Mouse (Mus musculus) layer of hippocampus, adult 9-11 months (tissue): ENCODE data around the gene Nek8.

ENCODE experiments used
- DNase-seq: peaks from one replicate; pipeline ENCODE4 v3.0.0; 2022

The Nek8 gene

GRCm38 (mm10) chr11:78165761-78166109 is 10.7 kb downstream of the Nek8 start:
- DNase-seq = no peak

- DNase-seq = no peak
These were observed 11.3 kb downstream of the Nek8 start, which contains the start of gene Traf4 for GRCm38 (mm10) chr11:78164924-78165760. Traf4 (minus strand) TSS chr11:78165589.

- DNase-seq = no peak
These were observed 11.9 kb downstream of the Nek8 start for GRCm38 (mm10) chr11:78164604-78164923.

DNA sequence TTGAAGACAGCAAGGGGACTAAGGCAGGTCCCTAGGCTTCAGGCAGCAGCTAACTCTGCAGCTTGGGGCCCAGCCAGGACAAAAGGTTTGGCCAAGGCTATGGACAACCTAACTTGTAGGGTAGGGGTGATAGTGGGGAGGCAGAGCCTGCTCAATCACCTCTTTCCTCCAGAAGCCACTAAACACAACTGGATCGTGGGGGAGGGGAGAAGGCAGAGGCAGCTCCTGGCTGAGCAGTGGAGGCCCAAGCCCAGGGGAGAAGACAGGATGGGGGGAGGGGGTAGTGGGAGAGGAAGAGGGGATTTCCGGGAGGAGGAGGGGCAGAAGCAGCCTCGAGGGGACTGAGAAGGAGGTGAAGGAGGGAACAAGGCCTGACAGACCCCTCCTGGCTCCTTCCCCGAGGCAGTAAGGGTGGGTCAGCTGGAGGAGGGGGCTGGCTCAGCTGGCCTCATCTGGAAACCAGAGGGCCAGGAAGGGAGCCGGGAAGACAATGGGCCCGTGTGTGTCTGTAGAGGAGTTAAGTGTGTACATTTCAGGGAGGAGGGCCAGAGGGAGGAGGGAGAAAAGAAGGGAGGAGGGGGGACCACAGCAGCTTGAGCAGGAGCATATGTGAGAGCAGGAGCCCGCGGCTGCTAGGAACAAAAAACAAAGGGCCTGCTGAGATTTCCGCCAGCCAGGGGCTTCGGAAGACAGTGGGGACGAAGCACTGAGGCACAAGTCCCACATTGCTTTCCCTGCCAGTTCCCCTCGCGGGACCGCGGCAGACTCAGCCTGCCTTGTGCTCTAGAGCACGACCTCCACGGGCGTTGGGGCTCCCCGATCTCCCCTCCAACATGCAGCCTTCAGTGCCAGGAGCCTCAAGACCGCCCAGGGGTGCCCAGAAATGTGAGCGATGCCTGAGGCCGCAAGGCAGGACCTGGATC is 12.5 kb downstream of the Nek8 start:
- DNase-seq = no peak

DNA sequence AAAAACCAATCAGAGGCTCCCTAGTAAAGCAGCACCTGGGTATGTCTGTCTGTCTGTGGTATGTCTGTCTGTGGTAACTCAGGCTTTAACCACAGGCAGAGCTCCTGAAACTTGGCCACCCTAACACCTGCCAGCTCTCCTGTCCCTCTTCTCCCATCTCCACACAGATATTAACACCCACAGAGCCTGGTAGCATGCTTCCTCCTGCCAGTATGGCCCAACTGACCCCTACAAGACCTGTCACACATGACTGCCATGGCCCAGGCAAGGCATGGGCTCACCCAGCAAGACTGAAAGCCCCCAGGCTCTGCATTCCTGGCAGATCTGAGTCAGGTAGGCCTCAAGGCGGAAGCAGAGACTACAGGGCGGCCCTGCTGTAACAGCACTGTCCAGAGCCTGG is 13.4 kb downstream of the Nek8 start:
- DNase-seq = no peak

- DNase-seq = no peak
These were observed 14.0 kb downstream of the Nek8 start for GRCm38 (mm10) chr11:78162504-78162903.

- no peak for DNase-seq
These were observed 14.5 kb downstream of the Nek8 start for GRCm38 (mm10) chr11:78161968-78162367.

- DNase-seq = no peak
These were observed 15.3 kb downstream of the Nek8 start for GRCm38 (mm10) chr11:78161169-78161568.

GRCm38 (mm10) chr11:78160675-78161074 is 15.8 kb downstream of the Nek8 start:
- DNase-seq = no peak

DNA sequence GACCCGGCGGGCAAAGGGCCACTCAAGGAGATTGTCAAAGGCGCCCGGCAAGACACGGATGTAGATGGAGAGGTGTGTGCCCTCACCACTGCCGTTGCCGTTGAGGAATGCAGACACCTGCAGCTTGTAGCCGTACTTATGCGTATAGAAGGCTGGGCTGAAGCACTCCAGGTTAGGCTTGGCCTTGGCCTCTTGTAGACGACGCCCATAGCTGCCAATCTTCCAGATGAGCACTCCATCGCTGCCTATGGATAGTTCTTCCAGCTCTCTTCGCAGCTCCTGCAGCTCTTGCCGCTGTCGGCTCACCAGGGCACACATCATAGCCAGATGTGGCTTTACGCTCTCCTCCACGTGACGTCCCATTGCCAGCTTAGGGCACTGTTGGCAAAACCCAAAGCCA is 16.3 kb downstream of the Nek8 start:
- DNase-seq = no peak

- no peak for DNase-seq
These were observed 16.9 kb downstream of the Nek8 start for GRCm38 (mm10) chr11:78159557-78159956.

GRCm38 (mm10) chr11:78159096-78159495 is 17.4 kb downstream of the Nek8 start:
- DNase-seq = peak; percentile 81

DNA sequence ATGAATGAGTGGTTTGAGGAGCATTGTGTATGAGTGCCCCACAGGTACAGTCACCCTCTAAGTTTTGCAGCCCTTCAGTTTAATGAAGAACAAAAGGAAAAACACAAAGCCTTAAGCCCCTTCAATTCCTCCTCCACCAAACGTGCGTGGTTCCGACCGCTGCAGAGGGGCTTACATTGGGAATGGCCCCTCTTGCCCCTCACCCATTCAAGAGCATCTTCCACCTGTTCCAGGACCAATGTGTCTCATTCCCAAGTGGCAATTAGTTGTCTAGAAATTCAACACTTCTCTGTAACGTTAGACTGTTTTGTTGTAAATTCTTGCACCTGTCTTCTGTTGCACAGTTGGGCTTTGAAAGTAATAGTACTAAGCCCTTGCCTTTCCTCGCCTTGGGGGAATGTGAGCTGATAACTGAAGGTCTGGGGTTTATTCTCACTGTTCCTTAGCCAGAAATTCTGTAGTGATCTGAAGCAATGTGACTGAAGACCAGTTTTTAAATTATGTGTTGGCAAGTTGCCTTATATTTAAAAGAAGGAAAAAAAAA is 20.2 kb downstream of the Nek8 start:
- DNase-seq = no peak

DNA sequence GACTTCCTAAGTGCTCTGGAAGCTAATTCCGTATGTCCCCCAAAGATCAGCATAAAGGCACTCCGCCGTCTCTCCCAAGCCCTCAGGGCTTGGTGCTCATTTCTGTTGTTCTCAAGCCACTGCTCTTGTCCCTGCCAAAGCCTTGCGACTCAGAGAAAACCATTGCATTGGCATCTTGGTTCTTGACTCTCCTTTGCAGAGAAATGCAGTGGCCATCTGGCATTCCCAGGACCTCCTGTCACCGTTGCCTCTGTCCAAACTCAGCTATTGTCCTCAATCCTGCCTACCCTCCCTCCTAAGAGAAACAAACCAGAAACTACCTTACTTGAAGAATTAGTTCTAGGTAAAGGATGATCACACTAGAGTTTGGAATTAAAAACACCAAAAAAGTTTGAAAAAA is 20.8 kb downstream of the Nek8 start:
- DNase-seq = no peak

- DNase-seq = no peak
These were observed 22.7 kb downstream of the Nek8 start for GRCm38 (mm10) chr11:78153778-78154177.

- peak; percentile 93 for DNase-seq
These were observed 23.9 kb downstream of the Nek8 start for GRCm38 (mm10) chr11:78152299-78153231.

- DNase-seq = no peak
These were observed 25.3 kb downstream of the Nek8 start for GRCm38 (mm10) chr11:78151161-78151560.

DNA sequence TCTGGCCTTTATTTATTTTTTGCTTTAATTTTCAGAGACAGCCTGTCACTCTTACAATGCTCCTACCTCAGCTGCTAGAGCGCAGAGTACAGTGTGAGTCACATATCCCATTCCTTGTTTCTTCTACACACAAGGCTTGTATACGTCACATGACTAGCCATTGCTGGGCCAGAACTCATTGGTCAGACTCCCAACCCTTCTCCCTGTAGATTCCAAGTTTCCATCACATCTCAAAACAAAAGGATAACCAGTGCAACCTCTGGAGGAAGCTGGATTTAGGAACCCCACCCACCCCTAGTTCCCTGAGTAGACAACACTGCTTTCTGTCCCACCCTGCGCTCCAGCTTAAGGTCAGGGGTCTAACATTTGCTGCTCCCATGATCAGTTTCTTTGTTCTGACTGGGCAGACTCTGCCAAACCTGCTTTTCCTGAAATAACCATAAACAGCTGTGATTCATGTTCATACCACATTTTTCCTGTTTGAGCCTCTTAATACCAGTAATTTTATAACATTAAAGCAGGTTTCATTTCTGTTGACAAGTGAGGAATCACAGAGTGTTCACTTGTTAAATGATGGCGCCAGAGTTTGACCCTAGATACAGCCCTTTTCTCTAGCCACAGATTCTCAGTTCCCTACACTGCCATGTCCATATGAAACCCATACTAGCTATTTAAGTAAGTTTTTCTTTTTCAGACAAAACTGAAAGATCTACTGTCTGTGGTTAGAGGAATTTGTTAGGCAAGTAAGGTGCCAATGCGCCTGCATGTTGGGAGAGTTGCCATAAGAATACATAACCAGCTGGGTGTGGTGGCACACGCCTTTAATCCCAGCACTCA is 29.6 kb downstream of the Nek8 start:
- no peak for DNase-seq

DNA sequence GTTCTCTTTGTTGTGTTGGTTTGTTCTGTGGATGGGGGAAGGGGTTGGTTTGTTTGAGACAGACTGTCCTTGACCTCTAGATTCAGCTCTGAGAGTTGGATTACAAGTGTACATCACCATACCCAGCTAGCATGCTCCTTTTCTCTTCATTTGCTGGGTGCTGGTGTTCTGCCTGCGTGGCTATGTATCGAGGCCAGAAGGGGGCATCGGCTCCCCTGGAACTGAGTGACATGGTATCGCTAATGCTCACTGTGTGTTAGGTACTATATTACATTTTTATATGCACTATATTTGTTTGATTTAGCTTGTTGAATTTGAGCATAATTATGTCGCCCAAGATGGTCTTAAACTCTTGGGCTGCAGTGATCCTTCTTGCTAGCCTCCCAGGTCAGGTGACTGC is 30.3 kb downstream of the Nek8 start:
- no peak for DNase-seq

GRCm38 (mm10) chr11:78143520-78143919 is 33.0 kb downstream of the Nek8 start:
- no peak for DNase-seq

- no peak for DNase-seq
These were observed 35.8 kb downstream of the Nek8 start for GRCm38 (mm10) chr11:78140665-78141064.

DNA sequence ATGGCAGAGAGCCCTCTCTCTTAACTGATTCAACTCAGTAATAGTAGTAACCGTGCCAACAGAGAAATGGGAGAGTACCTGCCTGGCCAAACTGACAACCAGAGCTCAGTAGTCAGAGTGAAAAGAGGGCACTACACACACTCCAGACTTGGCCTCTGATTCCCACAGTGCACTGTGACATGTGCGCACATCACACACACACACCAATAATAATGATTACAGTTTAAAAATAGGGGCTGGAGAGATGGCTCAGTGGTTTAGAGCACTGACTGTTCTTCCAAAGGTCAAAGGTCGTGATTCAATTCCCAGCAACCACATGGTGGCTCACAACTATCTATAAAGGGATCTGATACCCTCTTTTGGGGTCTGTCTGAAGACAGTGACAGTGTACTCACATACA is 38.5 kb downstream of the Nek8 start:
- no peak for DNase-seq
